Mouse (Mus musculus) heart, adult 2 months (tissue): ENCODE measurements at regions not wholly inside any gene's neighbourhood (a gene's known extent, or its start where the extent isn't known, plus 50 kb on each side); places are given as distances from the start of the nearest gene placed in this dataset.

Source experiments
- CTCF ChIP-seq: fragments of 200-600 bp; IDR thresholded peaks from 2 replicates; pipeline ENCODE4 v1.8.1; 2022; ENCODE audit warnings: antibody characterized with exemption, mild to moderate bottlenecking, moderate library complexity
- EP300 ChIP-seq: fragments of 200-500 bp; IDR thresholded peaks from 2 replicates; pipeline ENCODE4 v1.6.1; 2011; ENCODE audit warnings: low read depth, low read length, control low read depth; ENCODE audit not compliant: insufficient read depth
- POLR2A ChIP-seq: fragments of 200-500 bp; IDR thresholded peaks from 2 replicates; pipeline ENCODE4 v1.6.1; 2011; ENCODE audit warnings: mild to moderate bottlenecking, low read depth, low read length, control low read depth; ENCODE audit not compliant: insufficient read depth

- no peak for TF ChIP-seq CTCF
- TF ChIP-seq POLR2A: no peak
- TF ChIP-seq EP300: no peak
Observed at GRCm38 (mm10) chr4:32164081-32164641, 74.4 kb upstream of the Bach2 start.
